Mouse (Mus musculus): ENCODE results near the gene Smtnl1. TPM values are rescaled to one million over a fixed set of nuclear protein-coding genes. Genes with fewer than 3 reads are reported as not detected.

The Smtnl1 gene
- total RNA-seq, 1 experiment from 2014 or later, result not detected

- no peak for DNase-seq
Measured at GRCm38 (mm10) chr2:84793154-84793553, 29.3 kb downstream of the Smtnl1 start.

- DNase-seq, result no peak
Measured at GRCm38 (mm10) chr2:84792516-84792915, 29.9 kb downstream of the Smtnl1 start.

- no peak for DNase-seq
Measured at GRCm38 (mm10) chr2:84790418-84790817, 32.0 kb downstream of the Smtnl1 start.

- no peak for DNase-seq
Measured at GRCm38 (mm10) chr2:84788316-84788715, 34.1 kb downstream of the Smtnl1 start.

GRCm38 (mm10) chr2:84783840-84784566 is 38.4 kb downstream of the Smtnl1 start:
- no peak for DNase-seq

- no peak for DNase-seq
Measured at GRCm38 (mm10) chr2:84783315-84783714, 39.1 kb downstream of the Smtnl1 start.

GRCm38 (mm10) chr2:84779210-84779609 is 43.2 kb downstream of the Smtnl1 start:
- no peak for DNase-seq

- no peak for DNase-seq
Measured at GRCm38 (mm10) chr2:84777706-84778105, 44.7 kb downstream of the Smtnl1 start.

GRCm38 (mm10) chr2:84775665-84776064 is 46.8 kb downstream of the Smtnl1 start:
- no peak for DNase-seq

GRCm38 (mm10) chr2:84775241-84775640 is 47.2 kb downstream of the Smtnl1 start, which contains the start of gene Serping1:
Gene Serping1 (minus strand): TSS chr2:84775444.
- no peak for DNase-seq

- peak; percentile 21 for DNase-seq
Measured at GRCm38 (mm10) chr2:84774751-84775150, 47.7 kb downstream of the Smtnl1 start.

GRCm38 (mm10) chr2:84773195-84773594 is 49.3 kb downstream of the Smtnl1 start:
- DNase-seq, result no peak

GRCm38 (mm10) chr2:84772454-84772853 is 50.0 kb downstream of the Smtnl1 start:
- DNase-seq, result no peak

GRCm38 (mm10) chr2:84770501-84770900 is 52.0 kb downstream of the Smtnl1 start:
- DNase-seq, result no peak

- no peak for DNase-seq
Measured at GRCm38 (mm10) chr2:84762818-84763217, 59.6 kb downstream of the Smtnl1 start.

- DNase-seq, result no peak
Measured at GRCm38 (mm10) chr2:84762295-84762694, 60.2 kb downstream of the Smtnl1 start.

- DNase-seq, result no peak
Measured at GRCm38 (mm10) chr2:84761840-84762239, 60.6 kb downstream of the Smtnl1 start.

GRCm38 (mm10) chr2:84761309-84761708 is 61.1 kb downstream of the Smtnl1 start:
- DNase-seq, result no peak

Other genes with a start within 250 kb of the Smtnl1 start
- 130 and 154 TPM in 2 replicates for gene Ctnnd1, start 171.9 kb downstream of the Smtnl1 start, total RNA-seq (2021)
- gene Btbd18, start 163.6 kb downstream of the Smtnl1 start, total RNA-seq (2021), result 0.18 and 0.38 TPM in 2 replicates
- 36.4 and 54.0 TPM in 2 replicates for gene Selenoh, start 151.9 kb downstream of the Smtnl1 start, total RNA-seq (2021)
- not detected in 2 replicates for gene Gm28635, start 144.6 kb downstream of the Smtnl1 start, total RNA-seq (2021)
- gene Med19, start 144.2 kb downstream of the Smtnl1 start, total RNA-seq (2021), result 23.0 and 26.8 TPM in 2 replicates
- gene Tmx2, start 143.5 kb downstream of the Smtnl1 start, total RNA-seq (2021), result 137 and 147 TPM in 2 replicates
- 62.3 and 62.9 TPM in 2 replicates for gene Zdhhc5, start 107.5 kb downstream of the Smtnl1 start, total RNA-seq (2021)
- 12.3 and 13.9 TPM in 2 replicates for gene Clp1, start 95.3 kb downstream of the Smtnl1 start, total RNA-seq (2021)
- gene Ypel4, start 88.6 kb downstream of the Smtnl1 start, total RNA-seq (2021), result 8.5 and 9.3 TPM in 2 replicates
- gene Gm19426, start 79.0 kb downstream of the Smtnl1 start, total RNA-seq (2021), result 3.9 and 4.2 TPM in 2 replicates
- gene Serping1, start 47.2 kb downstream of the Smtnl1 start, total RNA-seq (2021), result 31.8 and 33.5 TPM in 2 replicates
- 16.9 and 19.9 TPM in 2 replicates for gene Ube2l6, start 23.8 kb downstream of the Smtnl1 start, total RNA-seq (2021)
- gene Timm10, start 4.3 kb upstream of the Smtnl1 start, total RNA-seq (2021), result 40.4 and 43.8 TPM in 2 replicates
- gene Slc43a1, start 16.2 kb upstream of the Smtnl1 start, total RNA-seq (2021), result 2.4 and 4.3 TPM in 2 replicates
- gene Rtn4rl2, start 64.1 kb upstream of the Smtnl1 start, total RNA-seq (2021), result 1.2 TPM in 2 replicates
- 54.7 and 55.7 TPM in 2 replicates for gene Slc43a3, start 113.9 kb upstream of the Smtnl1 start, total RNA-seq (2021)
- not detected in 2 replicates for gene Prg2, start 157.8 kb upstream of the Smtnl1 start, total RNA-seq (2021)
- gene Prg3, start 165.6 kb upstream of the Smtnl1 start, total RNA-seq (2021), result not detected in 2 replicates
- 132 and 136 TPM in 2 replicates for gene Ssrp1, start 214.6 kb upstream of the Smtnl1 start, total RNA-seq (2021)
- 0.76 and 2.2 TPM in 2 replicates for gene P2rx3, start 214.8 kb upstream of the Smtnl1 start, total RNA-seq (2021)
- gene Tnks1bp1, start 225.4 kb upstream of the Smtnl1 start, total RNA-seq (2021), result 80.1 and 137 TPM in 2 replicates